Mouse (Mus musculus): ENCODE results near the gene Nsun4. TPM values are rescaled to one million over a fixed set of nuclear protein-coding genes. Genes with fewer than 3 reads are reported as not detected.

The Nsun4 gene
- polyA plus RNA-seq, 1 experiment from 2014 or later: 8.4 TPM

- no peak for DNase-seq
- Histone ChIP-seq H3K4me2 (ENCODE audit: low read depth, low read length) (no peak overlapping the region), H3K36me3 (replicated peaks; ENCODE audit: insufficient read depth, low read length) (no peaks in the 10 kb centered on the region; the same call in none of the 2 replicates), H3K9me3 (ENCODE audit: low read length) (no peaks in the 10 kb centered on the region), H3K27me3 (ENCODE audit: insufficient read depth, low read length) (no peaks in the 10 kb centered on the region), H3K4me3 (ENCODE audit: low read depth, low read length) (no peak overlapping the region), H3K4me1 (ENCODE audit: insufficient read depth) (peaks cover 10% of the 10 kb centered on the region), H3K9ac (replicated peaks) (no peak overlapping the region), H3K27ac (ENCODE audit: low read depth) (no peak overlapping the region)
- TF ChIP-seq CTCF (IDR thresholded peaks at IDR 0.05; ENCODE audit: low read depth): no peak
- TF ChIP-seq EP300 (IDR thresholded peaks at IDR 0.05; ENCODE audit: low read depth): no peak
- no peak for ATAC-seq
- WGBS (ENCODE audit: insufficient replicate concordance): 67% methylated on average over 3 of the region's 3 CpGs
These were observed 4.5 kb downstream of the Nsun4 start for GRCm38 (mm10) chr4:116049211-116049610.

- Histone ChIP-seq H3K27me3 (ENCODE audit: insufficient read depth, low read length) (no peaks in the 10 kb centered on the region), H3K9ac (replicated peaks) (no peak overlapping the region), H3K36me3 (replicated peaks; ENCODE audit: insufficient read depth, low read length) (no peaks in the 10 kb centered on the region; the same call in none of the 2 replicates), H3K4me3 (ENCODE audit: low read depth, low read length) (no peak overlapping the region), H3K4me1 (ENCODE audit: insufficient read depth) (peaks cover 5% of the 10 kb centered on the region; the same call in 1 of the 2 replicates), H3K9me3 (ENCODE audit: low read length) (no peaks in the 10 kb centered on the region), H3K27ac (ENCODE audit: low read depth) (no peak overlapping the region), H3K4me2 (ENCODE audit: low read depth, low read length) (no peak overlapping the region)
- DNase-seq (no peak), ATAC-seq (no peak)
- 67% methylated on average over 7 of the region's 7 CpGs for WGBS (ENCODE audit: insufficient replicate concordance)
- TF ChIP-seq EP300 (IDR thresholded peaks at IDR 0.05; ENCODE audit: low read depth): no peak
- TF ChIP-seq CTCF (IDR thresholded peaks at IDR 0.05; ENCODE audit: low read depth): no peak
These were observed 5.4 kb downstream of the Nsun4 start for GRCm38 (mm10) chr4:116048130-116048920.

GRCm38 (mm10) chr4:116047681-116048080 lies 6.0 kb downstream of the Nsun4 start:
- no peak overlapping the region for H3K4me2 ChIP-seq (ENCODE audit: low read depth, low read length)
- H3K4me3 ChIP-seq (ENCODE audit: low read depth, low read length): no peak overlapping the region
- H3K9me3 ChIP-seq (ENCODE audit: low read length): no peaks in the 10 kb centered on the region
- H3K27ac ChIP-seq (ENCODE audit: low read depth): no peak overlapping the region
- ATAC-seq (no peak), DNase-seq (no peak)
- TF ChIP-seq EP300 (IDR thresholded peaks at IDR 0.05; ENCODE audit: low read depth): no peak
- TF ChIP-seq CTCF (IDR thresholded peaks at IDR 0.05; ENCODE audit: low read depth): no peak
- peaks cover 5% of the 10 kb centered on the region; the same call in 1 of the 2 replicates for H3K4me1 ChIP-seq (ENCODE audit: insufficient read depth)
- no peaks in the 10 kb centered on the region for H3K27me3 ChIP-seq (ENCODE audit: insufficient read depth, low read length)
- 94% methylated on average over 1 of the region's 1 CpGs for WGBS (ENCODE audit: insufficient replicate concordance)
- H3K9ac ChIP-seq (replicated peaks): no peak overlapping the region
- no peaks in the 10 kb centered on the region; the same call in none of the 2 replicates for H3K36me3 ChIP-seq (replicated peaks; ENCODE audit: insufficient read depth, low read length)

GRCm38 (mm10) chr4:116046604-116047003 lies 7.1 kb downstream of the Nsun4 start:
- no peaks in the 10 kb centered on the region for H3K27me3 ChIP-seq (ENCODE audit: insufficient read depth, low read length)
- no peaks in the 10 kb centered on the region for H3K9me3 ChIP-seq (ENCODE audit: low read length)
- no peak for TF ChIP-seq EP300 (IDR thresholded peaks at IDR 0.05; ENCODE audit: low read depth)
- TF ChIP-seq CTCF (IDR thresholded peaks at IDR 0.05; ENCODE audit: low read depth): no peak
- no peak overlapping the region for H3K4me3 ChIP-seq (ENCODE audit: low read depth, low read length)
- WGBS (ENCODE audit: insufficient replicate concordance): 74% methylated on average over 2 of the region's 2 CpGs
- H3K9ac ChIP-seq (replicated peaks): no peak overlapping the region
- no peak overlapping the region for H3K4me2 ChIP-seq (ENCODE audit: low read depth, low read length)
- no peak for DNase-seq
- no peak overlapping the region for H3K27ac ChIP-seq (ENCODE audit: low read depth)
- no peak for ATAC-seq
- H3K36me3 ChIP-seq (replicated peaks; ENCODE audit: insufficient read depth, low read length): no peaks in the 10 kb centered on the region; the same call in none of the 2 replicates
- H3K4me1 ChIP-seq (ENCODE audit: insufficient read depth): no peaks in the 10 kb centered on the region

- WGBS (ENCODE audit: insufficient replicate concordance): 65% methylated on average over 3 of the region's 3 CpGs
- no peak for DNase-seq
- H3K4me1 ChIP-seq (ENCODE audit: insufficient read depth): 0 out of 2 replicates have a peak, but pooled peaks cover 5% of the 10 kb centered on the region
These were observed 11.5 kb downstream of the Nsun4 start for GRCm38 (mm10) chr4:116042186-116042585.

GRCm38 (mm10) chr4:116040466-116040865 lies 13.2 kb downstream of the Nsun4 start:
- DNase-seq: no peak
- WGBS (ENCODE audit: insufficient replicate concordance): 71% methylated on average over 2 of the region's 2 CpGs
- ATAC-seq: peak; percentile 82
- H3K4me3 ChIP-seq (ENCODE audit: low read depth, low read length): no peak overlapping the region
- H3K4me1 ChIP-seq (ENCODE audit: insufficient read depth): 0 out of 2 replicates have a peak, but pooled peaks cover 5% of the 10 kb centered on the region
- no peaks in the 10 kb centered on the region for H3K9me3 ChIP-seq (ENCODE audit: low read length)
- H3K36me3 ChIP-seq (replicated peaks; ENCODE audit: insufficient read depth, low read length): peaks cover 3% of the 10 kb centered on the region
- H3K9ac ChIP-seq (replicated peaks): no peak overlapping the region
- peak overlapping the region; percentile 69 for H3K27ac ChIP-seq (ENCODE audit: low read depth)
- no peak overlapping the region for H3K4me2 ChIP-seq (ENCODE audit: low read depth, low read length)
- TF ChIP-seq EP300 (IDR thresholded peaks at IDR 0.05; ENCODE audit: low read depth) (peak; percentile 81), CTCF (IDR thresholded peaks at IDR 0.05; ENCODE audit: low read depth) (no peak)
- no peaks in the 10 kb centered on the region for H3K27me3 ChIP-seq (ENCODE audit: insufficient read depth, low read length)

More at GRCm38 (mm10) chr4:116042186-116042585, 11.5 kb downstream of the Nsun4 start:
- H3K4me2 ChIP-seq (ENCODE audit: low read depth, low read length): no peak overlapping the region
- H3K27ac ChIP-seq (ENCODE audit: low read depth): no peak overlapping the region
- ATAC-seq: no peak
- no peak overlapping the region for H3K9ac ChIP-seq (replicated peaks)
- H3K9me3 ChIP-seq (ENCODE audit: low read length): no peaks in the 10 kb centered on the region
- H3K27me3 ChIP-seq (ENCODE audit: insufficient read depth, low read length): no peaks in the 10 kb centered on the region
- TF ChIP-seq CTCF (IDR thresholded peaks at IDR 0.05; ENCODE audit: low read depth): peak; percentile 34; the same call in 1 of the 2 replicates
- TF ChIP-seq EP300 (IDR thresholded peaks at IDR 0.05; ENCODE audit: low read depth): no peak
- no peaks in the 10 kb centered on the region; the same call in none of the 2 replicates for H3K36me3 ChIP-seq (replicated peaks; ENCODE audit: insufficient read depth, low read length)
- no peak overlapping the region for H3K4me3 ChIP-seq (ENCODE audit: low read depth, low read length)

Data from liver, postnatal 0 days (tissue).